Mouse (Mus musculus): ENCODE results near the gene Vps36. TPM values are rescaled to one million over a fixed set of nuclear protein-coding genes. Genes with fewer than 3 reads are reported as not detected.

The Vps36 gene
- polyA plus RNA-seq, 1 experiment from 2014 or later = 46.3 TPM

Other genes starting within 250 kb of the Vps36 start
- not detected in 2 replicates for gene Defb13, start 246.0 kb upstream of the Vps36 start, polyA plus RNA-seq (2016; fragmentation: Nextera tagmentation; extraction: Ambion mirVana)
- gene Fam90a1a, start 234.1 kb upstream of the Vps36 start, polyA plus RNA-seq (2016; fragmentation: Nextera tagmentation; extraction: Ambion mirVana) = not detected in 2 replicates
- gene Ccdc70, start 223.0 kb upstream of the Vps36 start, polyA plus RNA-seq (2016; fragmentation: Nextera tagmentation; extraction: Ambion mirVana) = not detected in 2 replicates
- 2.3 and 2.7 TPM in 2 replicates for gene Atp7b, start 132.5 kb upstream of the Vps36 start, polyA plus RNA-seq (2016; fragmentation: Nextera tagmentation; extraction: Ambion mirVana)
- gene Alg11, start 132.1 kb upstream of the Vps36 start, polyA plus RNA-seq (2016; fragmentation: Nextera tagmentation; extraction: Ambion mirVana) = 34.6 and 41.6 TPM in 2 replicates
- not detected in 2 replicates for gene Nek5, start 67.8 kb upstream of the Vps36 start, polyA plus RNA-seq (2016; fragmentation: Nextera tagmentation; extraction: Ambion mirVana)
- gene Nek3, start 26.4 kb upstream of the Vps36 start, polyA plus RNA-seq (2016; fragmentation: Nextera tagmentation; extraction: Ambion mirVana) = 5.8 and 6.1 TPM in 2 replicates
- 57.3 and 59.8 TPM in 2 replicates for gene Ckap2, start 7.0 kb upstream of the Vps36 start, polyA plus RNA-seq (2016; fragmentation: Nextera tagmentation; extraction: Ambion mirVana)
- 9.8 and 10.5 TPM in 2 replicates for gene Thsd1, start 34.5 kb downstream of the Vps36 start, polyA plus RNA-seq (2016; fragmentation: Nextera tagmentation; extraction: Ambion mirVana)
- gene Tpte, start 90.6 kb downstream of the Vps36 start, polyA plus RNA-seq (2016; fragmentation: Nextera tagmentation; extraction: Ambion mirVana) = not detected in 2 replicates
- gene Slc25a15, start 205.8 kb downstream of the Vps36 start, polyA plus RNA-seq (2016; fragmentation: Nextera tagmentation; extraction: Ambion mirVana) = 20.6 and 23.1 TPM in 2 replicates
- 42.9 and 43.7 TPM in 2 replicates for gene Mrps31, start 218.6 kb downstream of the Vps36 start, polyA plus RNA-seq (2016; fragmentation: Nextera tagmentation; extraction: Ambion mirVana)